Mouse (Mus musculus) kidney, postnatal 0 days (tissue): ENCODE results near the gene Mrpl45. TPM values are rescaled to one million over a fixed set of nuclear protein-coding genes. Genes with fewer than 3 reads are reported as not detected.

Experiments
- ATAC-seq: fragments of 200-750 bp; cut with Nextera tagmentation; replicated peaks from 2 replicates; pipeline ENCODE4 v1.8.0; 2017; ENCODE audit warnings: low read depth, moderate number of reproducible peaks, moderate TSS enrichment, moderate library complexity; ENCODE audit not compliant: low FRiP score
- DNase-seq: peaks from one replicate; pipeline ENCODE4 v3.0.0-alpha.2; 2016; ENCODE audit warnings: low spot score
- H3K27ac ChIP-seq: fragments of 300-500 bp; sonication (generic); 2 replicates; pipeline ENCODE4 v1.5.1; 2014; ENCODE audit warnings: mild to moderate bottlenecking
- H3K27me3 ChIP-seq: fragments of 300-500 bp; sonication (generic); 2 replicates; pipeline ENCODE4 v1.6.1; 2014; ENCODE audit warnings: low read length, mixed read lengths; ENCODE audit not compliant: insufficient read depth
- H3K36me3 ChIP-seq: fragments of 300-500 bp; sonication (generic); 2 replicates; pipeline ENCODE4 v1.6.1; 2014; ENCODE audit warnings: low read length, mixed read lengths; ENCODE audit not compliant: insufficient read depth
- H3K4me1 ChIP-seq: fragments of 300-500 bp; sonication (generic); replicated peaks from 2 replicates; pipeline ENCODE4 v1.6.1; 2014; ENCODE audit warnings: antibody characterized with exemption, low read length, mixed read lengths; ENCODE audit not compliant: insufficient read depth
- H3K4me2 ChIP-seq: fragments of 300-500 bp; sonication (generic); 2 replicates; pipeline ENCODE4 v1.6.1; 2014; ENCODE audit warnings: mild to moderate bottlenecking, low read length, moderate library complexity, mixed read lengths
- H3K4me3 ChIP-seq: fragments of 300-500 bp; sonication (generic); replicated peaks from 2 replicates; pipeline ENCODE4 v1.5.1; 2014; ENCODE audit warnings: low read depth, low read length
- H3K9ac ChIP-seq: fragments of 300-500 bp; sonication (generic); 2 replicates; pipeline ENCODE4 v1.6.1; 2014; ENCODE audit warnings: low read depth, low read length
- H3K9me3 ChIP-seq: fragments of 300-500 bp; sonication (generic); replicated peaks from 2 replicates; pipeline ENCODE4 v1.6.1; 2016; ENCODE audit warnings: low read length, inconsistent platforms, mixed read lengths
- CTCF ChIP-seq: IDR thresholded peaks from 2 replicates; pipeline ENCODE4 v1.5.1; 2016; ENCODE audit warnings: antibody characterized with exemption, low read depth, mild to moderate bottlenecking, moderate library complexity
- WGBS: fragments of 180-500 bp; shearing (Covaris S2); extraction: QIAGEN DNeasy Blood & Tissue Kit; methylation state at CpG from one replicate; pipeline ENCODE4 v1.1.7; 2014; 5-methylcytosine and 5-hydroxymethylcytosine counted together
- polyA plus RNA-seq: library from polyadenylated mRNA; unstranded; fragments of >200 nt; fragmentation: Nextera tagmentation; extraction: Ambion mirVana; gene quantifications from 2 replicates; pipeline ENCODE4 v1.2.1, GENCODE M21; 2015

Mrpl45 gene
- polyA plus RNA-seq, 1 experiment from 2014 or later = 54.3 TPM

- ATAC-seq (no peak), DNase-seq (peak; percentile 45)
- Histone ChIP-seq H3K4me2 (peak overlapping the region; percentile 93), H3K4me3 (peak overlapping the region; percentile 94), H3K9me3 (no peaks in the 10 kb centered on the region), H3K27ac (peak overlapping the region; percentile 88), H3K4me1 (peaks cover 19% of the 10 kb centered on the region; the same call in 1 of the 2 replicates), H3K9ac (peak overlapping the region; percentile 96), H3K27me3 (no peaks in the 10 kb centered on the region), H3K36me3 (no peaks in the 10 kb centered on the region)
- TF ChIP-seq CTCF = no peak
- WGBS = under 1% methylated on average over 49 of the region's 49 CpGs
These were observed 47.6 kb downstream of the Mrpl45 start for GRCm38 (mm10) chr11:97362943-97363643.

GRCm38 (mm10) chr11:97363644-97363995 is 48.1 kb downstream of the Mrpl45 start:
- Histone ChIP-seq H3K4me1 (peaks cover 19% of the 10 kb centered on the region; the same call in 1 of the 2 replicates), H3K4me3 (peak overlapping the region; percentile 94), H3K27ac (peak overlapping the region; percentile 88; the same call in 1 of the 2 replicates), H3K9ac (peak overlapping the region; percentile 96), H3K36me3 (no peaks in the 10 kb centered on the region), H3K4me2 (peak overlapping the region; percentile 93), H3K27me3 (no peaks in the 10 kb centered on the region), H3K9me3 (no peaks in the 10 kb centered on the region)
- DNase-seq (peak; percentile 33), ATAC-seq (no peak)
- WGBS = under 1% methylated on average over 7 of the region's 7 CpGs
- TF ChIP-seq CTCF = no peak

GRCm38 (mm10) chr11:97365556-97365955 is 50.0 kb downstream of the Mrpl45 start:
- Histone ChIP-seq H3K27me3 (no peaks in the 10 kb centered on the region), H3K4me2 (no peak overlapping the region; the same call in 1 of the 2 replicates), H3K4me3 (no peak overlapping the region), H3K4me1 (peaks cover 19% of the 10 kb centered on the region; the same call in 1 of the 2 replicates), H3K9me3 (no peaks in the 10 kb centered on the region), H3K36me3 (no peaks in the 10 kb centered on the region), H3K27ac (no peak overlapping the region), H3K9ac (no peak overlapping the region)
- 52% methylated on average over 1 of the region's 1 CpGs for WGBS
- ATAC-seq (no peak), DNase-seq (no peak)
- no peak for TF ChIP-seq CTCF

GRCm38 (mm10) chr11:97368501-97368900 is 53.0 kb downstream of the Mrpl45 start:
- ATAC-seq = no peak
- Histone ChIP-seq H3K4me3 (no peak overlapping the region), H3K4me2 (no peak overlapping the region), H3K27ac (no peak overlapping the region), H3K9ac (no peak overlapping the region), H3K36me3 (no peaks in the 10 kb centered on the region), H3K4me1 (peaks cover 19% of the 10 kb centered on the region; the same call in 1 of the 2 replicates), H3K27me3 (no peaks in the 10 kb centered on the region), H3K9me3 (no peaks in the 10 kb centered on the region)
- TF ChIP-seq CTCF = no peak
- no peak for DNase-seq
- WGBS = 82% methylated on average over 5 of the region's 5 CpGs

GRCm38 (mm10) chr11:97370329-97371091 is 55.0 kb downstream of the Mrpl45 start:
- DNase-seq = no peak
- Histone ChIP-seq H3K27me3 (no peaks in the 10 kb centered on the region), H3K9ac (no peak overlapping the region), H3K36me3 (0 out of 2 replicates have a peak, but pooled peaks cover 3% of the 10 kb centered on the region), H3K4me1 (0 out of 2 replicates have a peak, but pooled peaks cover 3% of the 10 kb centered on the region), H3K9me3 (no peaks in the 10 kb centered on the region), H3K4me3 (no peak overlapping the region), H3K4me2 (no peak overlapping the region), H3K27ac (no peak overlapping the region)
- TF ChIP-seq CTCF = no peak
- 48% methylated on average over 7 of the region's 7 CpGs for WGBS
- ATAC-seq = no peak

- Histone ChIP-seq H3K4me3 (no peak overlapping the region), H3K9me3 (no peaks in the 10 kb centered on the region), H3K27me3 (no peaks in the 10 kb centered on the region), H3K27ac (no peak overlapping the region), H3K9ac (no peak overlapping the region), H3K4me1 (no peaks in the 10 kb centered on the region), H3K36me3 (peaks cover 13% of the 10 kb centered on the region; the same call in 1 of the 2 replicates), H3K4me2 (no peak overlapping the region)
- no peak for ATAC-seq
- TF ChIP-seq CTCF = no peak
- WGBS = 85% methylated on average over 6 of the region's 6 CpGs
- no peak for DNase-seq
These were observed 56.8 kb downstream of the Mrpl45 start for GRCm38 (mm10) chr11:97372159-97372864.
